Mouse (Mus musculus) G1E (cell line): ENCODE measurements at regions not wholly inside any gene's neighbourhood (a gene's known extent, or its start where the extent isn't known, plus 50 kb on each side); places are given as distances from the start of the nearest gene placed in this dataset.

Experiments
- CTCF ChIP-seq: IDR thresholded peaks from 2 replicates; pipeline ENCODE4 v1.5.1; 2012; ENCODE audit warnings: low read depth, low read length, inconsistent platforms, mixed read lengths
- GATA1 ChIP-seq: IDR thresholded peaks from 2 replicates; pipeline ENCODE4 v1.6.1; 2012; ENCODE audit warnings: borderline replicate concordance, low read length, inconsistent platforms, mixed read lengths
- GATA2 ChIP-seq: IDR thresholded peaks from 2 replicates; pipeline ENCODE4 v1.6.1; 2012; ENCODE audit warnings: low read depth, low read length, inconsistent platforms, borderline replicate concordance
- POLR2AphosphoS5 ChIP-seq: IDR thresholded peaks from 2 replicates; pipeline ENCODE4 v1.6.1; 2012; ENCODE audit warnings: low read depth, low read length, inconsistent platforms; ENCODE audit not compliant: insufficient replicate concordance
- TAL1 ChIP-seq: conservative IDR thresholded peaks from 2 replicates; pipeline ENCODE4 v1.6.1; 2012; ENCODE audit warnings: low read depth, low read length, inconsistent platforms, mixed read lengths

DNA sequence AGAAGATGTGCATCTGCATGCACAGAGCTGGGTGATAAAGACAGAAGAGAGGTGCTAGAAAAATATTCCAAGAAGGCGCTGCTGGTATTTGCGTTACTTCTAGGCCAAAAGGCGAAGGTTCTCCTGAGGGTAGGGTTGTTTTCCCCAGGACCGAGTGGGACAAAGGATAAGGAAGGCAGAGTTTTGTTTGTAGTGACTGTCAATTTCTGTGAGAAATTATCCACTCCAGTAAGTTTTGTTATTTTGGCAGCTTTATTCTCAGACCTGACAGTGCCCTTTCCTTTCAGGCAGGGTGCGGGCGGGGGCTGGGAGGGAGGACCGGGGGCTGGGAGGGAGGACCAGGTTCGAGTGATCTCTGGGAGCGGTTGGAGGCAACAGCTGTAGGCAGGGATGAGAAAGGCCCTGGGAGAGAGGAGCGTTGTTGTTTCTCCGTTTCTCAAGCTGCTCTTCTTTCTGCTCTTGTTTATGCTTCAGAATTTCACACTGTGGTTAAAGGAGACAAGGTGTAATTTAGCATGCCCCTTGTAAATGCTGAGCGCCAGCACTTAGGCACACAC is 211.2 kb upstream of the Cited2 start:
- no peak for TF ChIP-seq CTCF
- no peak for TF ChIP-seq GATA1
- TF ChIP-seq TAL1 = no peak
- TF ChIP-seq POLR2AphosphoS5 = no peak
- TF ChIP-seq GATA2 = no peak
